Mouse (Mus musculus) kidney, postnatal 36 days (tissue): ENCODE data around the gene Vmn1r32.

Experiments
- DNase-seq, 2 experiments: peaks; one replicate each; pipeline ENCODE4 v3.0.0; 2021 to 2022; ENCODE audit warnings: mixed read lengths in 2 of 2

The Vmn1r32 gene

GRCm38 (mm10) chr6:66559996-66560395, at the start of gene Vmn1r32:
Vmn1r32 (minus strand) TSS chr6:66560096.
- DNase-seq = no peak

- DNase-seq = no peak
These were observed 35.9 kb upstream of the Vmn1r32 start for GRCm38 (mm10) chr6:66595804-66596203.

DNA sequence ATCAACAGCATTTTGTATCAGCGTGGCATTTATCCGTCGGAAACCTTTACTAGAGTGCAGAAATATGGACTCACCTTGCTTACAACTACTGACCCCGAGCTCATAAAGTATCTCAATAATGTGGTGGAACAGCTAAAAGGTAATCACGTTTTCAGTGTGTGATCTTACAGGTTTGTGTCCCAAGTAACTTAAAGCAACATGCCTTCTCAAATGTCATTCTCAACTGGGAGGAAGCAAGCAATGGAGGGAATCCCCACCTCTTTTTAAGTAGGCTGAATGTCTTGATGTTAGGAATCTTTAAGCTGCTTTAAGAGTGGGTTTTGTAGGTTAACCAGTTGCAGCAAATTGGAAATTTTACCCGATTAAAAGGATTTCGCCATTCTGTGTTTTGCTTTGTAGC, 23.9 kb downstream of the Vmn1r32 start:
- no peak for DNase-seq

DNA sequence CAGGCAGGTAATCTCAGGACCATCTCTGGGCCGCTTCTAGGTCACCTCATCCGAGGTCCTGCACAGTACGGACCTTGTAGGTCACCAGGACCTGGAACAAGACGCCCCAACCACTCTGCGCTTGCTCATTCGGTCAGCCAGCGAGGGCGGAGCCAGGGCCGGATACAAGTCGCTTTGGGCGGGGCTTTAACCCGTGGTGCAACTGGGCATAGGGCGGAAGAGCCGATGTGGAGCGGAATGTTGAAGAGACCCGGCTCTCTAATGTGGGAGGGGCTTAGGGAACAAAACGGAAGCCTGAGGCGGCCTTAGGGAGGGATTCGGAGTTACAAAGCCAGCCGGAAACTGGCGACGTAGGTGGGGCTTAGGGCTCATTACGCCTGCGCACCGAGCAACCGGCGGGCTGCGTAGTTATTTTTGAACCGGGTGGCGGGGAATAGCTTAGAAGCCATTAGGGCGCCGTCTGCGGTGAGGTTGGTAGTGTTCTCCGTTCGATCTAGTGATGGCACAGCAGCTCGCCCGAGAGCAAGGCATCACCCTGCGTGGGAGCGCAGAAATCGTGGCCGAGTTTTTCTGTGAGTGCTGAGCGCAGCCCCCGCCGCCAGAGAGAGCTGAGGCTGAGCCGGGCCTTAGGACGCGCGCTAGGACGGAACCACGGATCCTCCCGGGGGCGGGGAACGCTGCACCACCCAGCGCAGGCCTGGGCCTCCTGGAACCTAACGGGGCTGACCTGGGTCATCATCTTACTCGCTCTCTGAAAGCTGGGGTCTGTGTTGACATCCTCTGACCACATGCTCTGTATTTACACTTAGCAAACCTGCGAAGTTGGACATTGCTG, 24.7 kb downstream of the Vmn1r32 start, which contains the start of gene Mad2l1:
TSS of gene Mad2l1 (plus strand) at position 363 of the 835 bp plus-strand sequence.
- peak; percentile 99 for DNase-seq

GRCm38 (mm10) chr6:66534366-66534941, 25.4 kb downstream of the Vmn1r32 start:
- DNase-seq = no peak

- DNase-seq = peak; percentile 14 to 44
These were observed 26.7 kb downstream of the Vmn1r32 start for GRCm38 (mm10) chr6:66533241-66533640.

DNA sequence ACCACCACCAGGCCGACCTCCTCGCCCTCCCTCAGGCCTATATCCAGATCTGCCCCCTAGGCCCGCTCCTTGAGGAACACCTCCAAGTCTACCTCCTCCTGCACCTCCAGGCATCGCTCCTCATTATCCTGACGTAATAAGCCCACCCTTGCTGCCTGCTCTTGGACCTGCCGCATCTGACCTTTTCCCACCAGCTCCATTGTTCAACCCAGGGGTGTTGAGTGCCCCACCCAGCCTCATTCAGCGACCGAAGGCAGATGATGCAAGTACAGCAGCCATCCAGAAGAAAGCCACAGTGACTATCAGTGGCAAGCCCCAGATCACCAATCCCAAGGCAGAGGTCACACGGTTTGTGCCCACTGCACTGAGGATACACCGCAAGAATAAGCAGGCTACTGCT, 31.5 kb downstream of the Vmn1r32 start:
- DNase-seq = no peak

DNA sequence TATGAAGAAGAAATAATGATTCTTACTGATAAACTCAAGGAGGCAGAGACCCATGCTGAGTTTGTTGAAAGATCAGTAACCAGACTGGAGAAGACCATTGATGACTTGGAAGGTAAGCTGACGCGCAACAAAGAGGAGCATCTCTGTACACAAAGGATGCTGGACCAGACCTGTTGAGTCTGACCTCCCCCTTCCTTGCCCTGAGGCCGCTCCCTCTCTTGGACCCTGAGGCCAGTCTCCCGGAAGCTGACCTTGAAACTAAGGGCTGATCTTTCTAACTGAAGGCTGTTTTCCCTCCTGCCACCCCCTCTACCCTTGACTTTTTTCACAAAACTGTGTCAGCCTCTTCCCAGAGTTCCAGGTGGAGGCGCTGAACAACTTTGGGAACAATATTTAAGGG, 43.5 kb downstream of the Vmn1r32 start:
- DNase-seq = no peak
